Mouse (Mus musculus) layer of hippocampus, adult 2 months (tissue): ENCODE results near the gene Sec31a. TPM values are rescaled to one million over a fixed set of nuclear protein-coding genes. Genes with fewer than 3 reads are reported as not detected.

Experiments
- DNase-seq, 2 experiments: peaks; one replicate each; pipeline ENCODE4 v3.0.0; 2022; ENCODE audit warnings: low spot score in 2 of 2
- H3K27ac ChIP-seq: fragments of 200-600 bp; 2 replicates; pipeline ENCODE4 v1.8.1; 2022
- H3K4me3 ChIP-seq: fragments of 200-600 bp; 2 replicates; pipeline ENCODE4 v1.8.1; 2022; ENCODE audit warnings: mild to moderate bottlenecking
- CTCF ChIP-seq: fragments of 200-600 bp; conservative IDR thresholded peaks from 2 replicates; pipeline ENCODE4 v1.8.1; 2022; ENCODE audit warnings: antibody characterized with exemption, mild to moderate bottlenecking, moderate library complexity
- total RNA-seq, 2 experiments: library from RNA; stranded (reverse); gene quantifications; 2 replicates each; pipeline ENCODE4 v1.2.3; 2021

Sec31a gene
- total RNA-seq, 2 experiments from 2014 or later = 103 to 106 TPM

DNA sequence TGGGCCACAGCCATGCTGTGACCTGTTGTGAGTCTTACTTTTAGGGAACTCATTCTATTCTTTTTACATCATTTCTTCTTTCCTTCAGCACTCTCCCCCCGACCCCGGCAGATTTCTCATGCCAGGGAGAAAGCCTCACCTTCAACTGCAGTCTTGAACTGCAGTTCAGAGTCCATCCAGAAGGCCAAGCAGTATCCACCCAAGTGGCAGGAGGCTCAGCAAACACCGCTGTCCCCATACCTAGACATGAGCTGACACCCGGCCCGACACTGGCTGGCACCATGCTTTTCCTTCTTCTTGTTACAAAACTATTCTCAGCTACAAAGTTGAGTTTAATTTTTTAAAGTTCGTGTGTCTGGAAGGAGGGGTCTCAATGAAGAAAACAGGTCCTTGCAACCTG is 55.7 kb downstream of the Sec31a start:
- Histone ChIP-seq H3K4me3 (no peak overlapping the region), H3K27ac (no peak overlapping the region)
- no peak for DNase-seq
- no peak for TF ChIP-seq CTCF

DNA sequence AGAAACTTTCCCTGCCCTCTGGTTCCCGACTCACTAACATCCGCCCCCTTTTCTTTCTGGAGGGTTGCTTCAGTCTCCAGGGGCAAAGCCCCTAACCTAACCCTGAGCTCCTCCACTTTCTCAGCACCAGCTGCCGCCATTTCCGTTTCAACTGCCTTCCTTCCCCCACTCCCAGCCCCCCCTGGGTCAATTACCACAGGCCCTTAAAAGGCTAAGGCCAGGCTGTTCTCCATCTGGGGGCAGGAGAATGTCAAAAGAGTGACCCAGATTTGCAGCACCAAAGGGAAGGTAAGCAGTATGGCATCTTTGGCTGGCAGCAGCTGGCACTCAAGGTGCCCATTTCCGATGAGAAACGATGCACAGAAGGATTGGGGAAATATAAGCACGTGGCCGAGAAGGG is 57.7 kb downstream of the Sec31a start:
- TF ChIP-seq CTCF = no peak
- H3K27ac ChIP-seq = no peak overlapping the region
- no peak overlapping the region for H3K4me3 ChIP-seq
- no peak for DNase-seq

DNA sequence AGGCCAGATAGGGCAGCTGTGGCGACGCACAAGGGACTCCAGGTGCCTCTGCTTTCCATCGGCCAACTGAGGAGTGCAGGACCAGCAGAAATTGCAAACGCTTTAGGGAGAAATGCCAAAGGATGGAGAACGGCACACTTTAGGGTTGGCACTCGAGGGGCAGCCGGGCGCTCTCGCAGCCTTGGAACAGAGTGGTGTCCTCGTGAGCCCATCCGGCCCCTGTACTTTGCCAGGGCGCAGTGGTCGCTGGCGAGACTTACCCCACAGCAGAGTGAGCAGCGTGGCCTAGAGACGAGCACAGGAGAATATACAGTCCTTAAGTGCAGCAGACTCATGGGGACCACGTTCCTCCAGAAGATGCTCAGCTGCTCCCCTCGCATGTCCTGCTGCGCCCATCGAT is 61.4 kb downstream of the Sec31a start:
- no peak for DNase-seq
- Histone ChIP-seq H3K4me3 (no peak overlapping the region), H3K27ac (no peak overlapping the region)
- TF ChIP-seq CTCF = no peak

DNA sequence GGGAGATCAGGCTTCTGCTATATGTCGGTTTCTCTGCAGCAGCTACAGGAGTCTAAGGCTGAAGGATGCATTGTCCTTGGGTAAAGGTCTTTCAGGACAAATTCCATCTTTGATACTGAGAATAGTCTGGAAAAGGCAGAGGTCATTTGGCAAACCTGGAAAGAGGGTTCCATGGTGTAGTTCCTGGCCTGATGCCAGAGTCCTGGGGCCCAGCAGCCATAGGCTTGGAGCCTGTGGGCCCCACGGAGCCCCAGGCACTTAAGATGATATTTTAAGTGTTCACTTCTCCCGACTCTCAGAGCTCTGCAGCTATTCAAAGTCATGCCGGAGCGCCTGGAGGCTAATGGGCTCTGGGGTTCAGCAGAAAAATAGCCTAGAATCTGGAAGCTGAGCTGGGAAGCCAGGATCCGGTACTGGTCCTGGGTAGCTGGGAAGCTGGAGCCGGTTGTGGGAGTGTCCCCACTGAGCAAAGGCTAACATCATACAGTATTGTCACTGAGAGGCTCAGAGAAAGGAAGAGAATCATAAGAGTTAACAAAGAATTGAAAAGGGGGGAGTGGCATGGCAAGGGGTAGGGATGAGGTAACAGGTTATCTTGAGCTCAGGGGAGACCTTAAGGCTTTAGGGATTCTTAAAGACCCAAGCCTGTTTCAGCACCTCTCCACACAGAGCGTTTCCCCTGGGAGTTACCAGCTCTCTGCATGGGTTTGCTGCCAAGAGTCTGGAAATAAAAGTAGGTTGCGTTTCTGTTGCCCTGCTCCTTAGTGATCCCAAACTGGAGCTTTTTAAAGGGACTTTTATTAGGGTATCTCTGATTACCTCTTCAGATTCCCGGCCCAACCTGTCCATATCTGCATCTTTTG is 62.8 kb downstream of the Sec31a start:
- DNase-seq = no peak
- Histone ChIP-seq H3K4me3 (no peak overlapping the region), H3K27ac (no peak overlapping the region)
- no peak for TF ChIP-seq CTCF

DNA sequence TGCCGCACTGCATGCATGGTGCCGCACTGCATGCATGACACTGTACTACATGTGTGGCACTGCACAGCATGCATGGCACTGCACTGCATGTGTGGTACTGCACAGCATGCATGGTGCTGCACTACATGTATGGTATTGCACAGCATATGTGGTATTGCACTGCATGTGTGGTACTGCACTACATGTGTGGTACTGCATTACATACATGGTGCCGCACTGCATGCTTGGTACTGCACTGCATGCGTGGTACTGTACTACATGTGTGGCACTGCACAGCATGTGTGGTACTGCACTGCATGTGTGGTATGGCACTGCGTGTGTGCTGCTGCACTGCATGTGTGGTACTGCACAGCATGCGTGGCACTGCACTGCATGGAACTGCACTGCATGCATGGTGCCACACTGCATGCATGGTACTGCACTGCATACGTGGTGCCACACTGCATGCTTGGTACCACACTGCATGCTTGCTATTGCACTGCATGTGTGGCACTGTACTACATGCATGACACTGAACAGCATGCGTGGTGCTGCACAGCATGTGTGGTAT is 65.1 kb downstream of the Sec31a start:
- DNase-seq = no peak
- Histone ChIP-seq H3K4me3 (no peak overlapping the region), H3K27ac (no peak overlapping the region)
- no peak for TF ChIP-seq CTCF

DNA sequence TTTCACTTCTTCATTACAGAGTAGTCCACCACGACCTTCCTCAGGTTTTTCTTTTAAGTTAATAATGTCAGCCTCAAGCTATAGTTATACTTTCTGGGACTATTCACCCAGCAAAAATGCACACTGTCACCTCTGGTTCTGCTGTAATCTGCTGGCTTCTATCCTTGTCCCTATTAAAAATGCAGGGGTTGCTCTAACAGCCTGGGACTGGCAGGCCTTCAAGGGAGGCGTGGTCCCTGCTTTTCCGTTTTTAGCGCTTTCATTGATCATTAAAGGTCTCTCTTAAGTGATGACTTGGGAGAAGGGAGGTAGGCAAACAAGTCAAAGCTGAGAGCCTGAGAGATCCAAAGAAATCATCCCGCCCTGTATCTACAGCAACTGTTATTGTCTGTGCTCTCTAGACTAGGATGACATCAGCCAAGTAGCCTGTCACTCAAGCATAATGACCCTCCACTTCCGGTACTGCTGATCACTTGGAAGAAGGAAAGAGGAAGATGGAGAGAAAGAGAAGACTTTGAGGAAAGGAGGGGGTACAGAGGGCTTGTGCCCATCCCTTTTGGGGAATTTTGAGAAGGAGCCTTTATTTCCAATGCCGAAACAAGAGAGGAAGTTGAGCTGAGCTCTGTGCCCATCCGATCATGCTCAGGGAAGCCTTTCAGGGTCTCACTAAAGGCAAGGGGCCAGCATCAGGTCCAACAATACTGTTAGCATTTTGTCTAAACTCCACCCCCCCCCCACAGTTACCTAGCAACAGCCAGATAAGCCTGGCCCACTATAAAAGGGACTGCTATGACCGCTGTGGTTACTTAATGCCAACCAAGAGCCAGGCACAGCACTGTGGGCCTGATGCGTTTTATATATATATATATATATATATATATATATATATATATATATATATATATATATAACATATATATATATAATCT is 66.5 kb downstream of the Sec31a start:
- peak overlapping the region; percentile 71 for H3K27ac ChIP-seq
- TF ChIP-seq CTCF = no peak
- peak in 1 of 2 experiments; percentile 39 for DNase-seq
- H3K4me3 ChIP-seq = peak overlapping the region; percentile 35

DNA sequence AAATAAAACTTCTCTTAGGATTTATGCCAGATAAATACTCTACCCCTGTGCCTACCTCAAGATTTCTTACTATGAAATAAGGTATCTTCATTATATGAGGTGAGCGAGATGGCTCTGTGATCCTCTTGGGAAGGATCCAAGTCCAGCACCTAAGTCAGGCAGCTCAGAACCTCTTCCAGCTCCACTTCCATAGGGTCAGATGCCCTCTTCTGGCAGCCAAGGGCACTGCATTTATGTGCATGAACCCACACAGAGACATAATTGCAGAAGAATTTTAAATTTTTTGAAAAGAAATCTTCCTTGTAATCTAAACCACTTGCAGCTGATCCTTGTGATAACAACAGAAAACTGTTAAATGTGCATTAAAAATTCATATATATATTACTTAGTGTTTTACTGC is 70.9 kb downstream of the Sec31a start:
- Histone ChIP-seq H3K27ac (no peak overlapping the region), H3K4me3 (no peak overlapping the region)
- no peak for DNase-seq
- TF ChIP-seq CTCF = peak; percentile 68

DNA sequence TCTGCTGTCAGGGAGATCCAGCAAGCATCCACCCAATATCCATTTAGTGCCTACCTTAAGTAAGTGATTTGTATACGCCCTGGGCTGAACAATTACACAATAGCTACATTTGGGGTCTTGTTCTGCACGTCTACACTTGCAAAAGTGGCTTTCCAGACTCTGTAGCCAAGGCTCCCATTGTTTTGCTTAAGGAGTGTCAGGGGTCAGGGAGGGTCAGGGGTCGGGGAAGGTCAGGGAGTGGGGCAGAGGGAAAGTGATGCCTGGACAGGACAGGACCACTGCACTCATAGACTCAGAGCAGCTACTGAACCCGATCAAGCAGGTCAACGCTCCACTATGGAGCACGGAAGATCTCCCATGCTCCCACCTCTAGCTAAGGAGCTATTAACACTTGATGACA is 72.9 kb downstream of the Sec31a start:
- H3K4me3 ChIP-seq = no peak overlapping the region
- TF ChIP-seq CTCF = no peak
- no peak overlapping the region for H3K27ac ChIP-seq
- DNase-seq = no peak

DNA sequence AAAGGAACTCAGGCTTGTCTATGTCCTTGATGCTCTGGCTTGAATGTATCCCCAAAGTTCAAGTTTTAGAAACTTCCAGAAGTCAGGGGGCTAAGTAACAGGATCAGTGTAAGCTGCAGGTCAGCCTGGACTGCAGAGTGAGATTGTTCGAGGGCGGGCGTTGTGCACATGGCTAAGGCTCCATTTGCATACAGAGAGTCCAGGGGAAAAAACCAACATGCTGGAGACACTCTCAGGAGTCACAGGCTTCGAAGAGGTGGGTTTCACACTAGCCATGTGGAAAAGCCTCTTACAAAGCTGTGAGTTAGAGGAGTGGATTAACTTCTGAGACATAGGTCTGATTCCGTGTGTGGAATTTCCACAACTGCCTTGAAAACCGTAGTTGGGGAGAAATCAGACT is 73.6 kb downstream of the Sec31a start:
- Histone ChIP-seq H3K4me3 (no peak overlapping the region), H3K27ac (no peak overlapping the region)
- no peak for DNase-seq
- TF ChIP-seq CTCF = no peak

DNA sequence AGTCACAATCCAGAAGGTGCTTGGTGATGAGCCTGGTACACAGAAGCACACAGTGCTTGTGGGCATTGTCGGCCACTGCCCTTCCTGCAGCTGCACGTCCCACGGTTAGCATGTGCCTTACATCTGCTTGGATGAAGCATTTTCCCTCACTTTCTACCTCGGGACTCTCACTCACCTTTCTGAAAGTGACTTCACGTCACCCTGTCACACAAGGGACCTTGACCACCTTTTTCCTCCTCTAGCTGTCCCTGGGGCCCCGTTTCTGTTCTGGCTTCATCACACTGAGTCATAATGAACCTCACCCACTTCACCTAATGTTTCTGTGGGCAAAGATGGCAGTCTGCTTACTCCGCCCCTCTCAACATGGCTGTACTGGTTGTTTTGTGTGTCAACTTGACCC is 75.0 kb downstream of the Sec31a start:
- no peak for DNase-seq
- no peak overlapping the region for H3K27ac ChIP-seq
- TF ChIP-seq CTCF = no peak
- H3K4me3 ChIP-seq = no peak overlapping the region

DNA sequence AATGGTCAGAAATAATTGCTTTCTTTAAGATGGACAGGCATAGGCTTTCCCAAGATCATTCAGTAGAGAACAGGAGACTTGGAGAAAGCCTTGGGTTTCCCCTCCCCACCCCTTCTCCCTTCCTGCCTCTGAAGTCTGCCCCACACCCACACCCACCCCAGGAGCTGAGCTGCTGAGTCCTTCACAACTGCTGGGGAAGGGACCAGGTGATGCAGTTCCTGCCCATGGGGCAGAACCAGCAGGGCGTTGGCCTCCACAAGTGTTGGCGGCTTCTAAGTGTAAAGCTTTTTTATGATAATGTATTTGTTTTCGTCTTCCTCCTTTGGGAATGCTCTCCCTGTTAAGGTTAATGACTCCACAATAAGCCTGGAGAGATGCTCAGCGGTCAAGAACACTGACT is 78.2 kb downstream of the Sec31a start:
- Histone ChIP-seq H3K4me3 (no peak overlapping the region), H3K27ac (no peak overlapping the region)
- DNase-seq = no peak
- no peak for TF ChIP-seq CTCF

DNA sequence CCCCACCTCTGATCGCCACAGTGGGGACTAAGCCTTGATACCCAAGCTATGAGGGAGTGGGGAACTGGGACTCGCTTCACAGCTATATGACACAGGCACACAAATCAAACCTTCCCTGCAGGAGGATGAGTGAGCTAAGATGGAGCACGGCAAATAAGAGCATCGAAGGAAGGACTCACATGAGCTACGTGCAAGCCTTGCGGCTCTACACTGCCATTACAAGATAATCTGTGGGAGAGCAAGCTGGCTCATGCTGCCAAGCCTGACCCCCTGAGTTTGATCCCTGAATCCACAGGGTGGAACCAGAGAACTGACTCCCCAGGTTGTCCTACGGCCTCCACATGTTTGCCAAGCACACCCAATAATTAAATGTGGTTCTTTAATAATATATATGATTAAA is 79.2 kb downstream of the Sec31a start:
- Histone ChIP-seq H3K27ac (no peak overlapping the region), H3K4me3 (no peak overlapping the region)
- no peak for TF ChIP-seq CTCF
- no peak for DNase-seq

DNA sequence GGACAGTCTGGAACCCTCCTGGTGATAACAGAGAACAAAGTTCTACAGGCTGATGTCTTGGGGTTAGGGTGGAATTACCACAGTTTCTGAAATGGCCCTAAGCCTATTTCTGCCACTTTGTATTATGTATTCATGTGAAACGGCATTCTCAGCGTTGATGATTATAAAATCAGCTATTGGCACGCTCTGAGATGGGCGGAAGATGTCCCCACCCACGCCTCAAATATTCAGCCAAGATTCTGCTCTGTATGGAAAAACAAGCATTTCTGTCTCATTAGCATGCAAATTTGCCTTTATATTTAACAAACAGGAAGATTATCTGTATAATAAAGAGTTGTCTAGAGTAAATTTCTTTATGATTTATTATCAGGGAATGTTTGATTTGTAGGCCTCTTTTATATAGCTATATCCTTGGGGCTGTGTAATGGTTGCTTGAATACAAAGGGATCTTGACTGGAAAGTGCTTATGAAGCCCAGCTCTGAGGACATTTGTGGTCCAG is 80.4 kb downstream of the Sec31a start:
- Histone ChIP-seq H3K4me3 (no peak overlapping the region), H3K27ac (peak overlapping the region; percentile 87)
- DNase-seq = peak; percentile 35 to 58
- no peak for TF ChIP-seq CTCF
